Mouse (Mus musculus) lung, adult 2 months (tissue): ENCODE measurements around the gene Rin2.

ENCODE experiments used
- CTCF ChIP-seq: fragments of 200-500 bp; IDR thresholded peaks from 2 replicates; pipeline ENCODE4 v1.5.1; 2011; ENCODE audit warnings: mild to moderate bottlenecking, low read length, control low read depth; ENCODE audit not compliant: insufficient read depth
- POLR2A ChIP-seq: fragments of 200-500 bp; IDR thresholded peaks from 2 replicates; pipeline ENCODE4 v1.6.1; 2011; ENCODE audit warnings: low read depth, mild to moderate bottlenecking, control low read depth, low read length, borderline replicate concordance; ENCODE audit errors: extremely low read depth

DNA sequence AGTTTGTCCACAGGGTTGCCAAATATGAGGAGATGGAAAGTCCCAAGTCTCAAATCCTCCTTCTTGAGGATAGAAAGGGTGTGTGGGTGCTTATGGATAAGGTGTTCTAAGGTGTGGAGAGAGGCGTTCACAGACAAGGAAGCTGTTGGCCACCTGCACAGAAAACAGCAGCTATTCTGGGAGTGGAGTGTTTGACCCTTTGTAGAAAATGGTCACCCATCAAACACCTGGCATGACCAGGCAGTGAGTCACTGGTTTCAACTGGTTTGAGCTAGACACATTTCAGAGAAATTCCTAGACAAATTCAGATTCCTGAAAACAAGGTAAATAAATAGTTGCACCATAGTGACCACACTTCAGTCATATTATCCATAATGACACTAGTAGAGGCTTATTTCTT, 197.1 kb downstream of the Rin2 start:
- no peak for TF ChIP-seq CTCF
- TF ChIP-seq POLR2A: no peak
